Mouse (Mus musculus) kidney, postnatal 36 days (tissue): ENCODE measurements around the gene Ank2.

Experiments
- DNase-seq, 2 experiments: peaks; one replicate each; pipeline ENCODE4 v3.0.0; 2021 to 2022; ENCODE audit warnings: mixed read lengths in 2 of 2

The Ank2 gene

DNA sequence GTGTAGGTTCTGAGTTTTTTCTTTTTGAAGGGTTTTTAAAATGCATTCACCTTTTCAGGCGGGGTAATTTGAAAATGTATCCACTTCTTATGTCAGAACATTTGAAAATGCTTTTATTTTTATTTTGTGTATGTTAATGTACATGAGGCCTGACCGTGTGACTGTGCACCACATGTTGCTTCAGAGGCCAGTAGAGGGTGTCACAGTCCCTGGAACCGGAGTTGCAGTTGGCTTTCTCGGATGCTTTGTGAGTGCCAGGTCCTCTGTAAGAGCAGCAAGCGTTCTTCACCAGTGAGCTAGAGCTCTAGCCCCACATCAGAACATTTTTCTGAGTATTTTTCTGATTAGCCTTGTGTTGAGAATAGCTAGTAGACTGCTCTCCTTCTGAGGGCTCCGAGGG lies 484.0 kb downstream of the Ank2 start:
- DNase-seq, result no peak

GRCm38 (mm10) chr3:127013976-127014375 lies 485.2 kb downstream of the Ank2 start:
- DNase-seq, result no peak

DNA sequence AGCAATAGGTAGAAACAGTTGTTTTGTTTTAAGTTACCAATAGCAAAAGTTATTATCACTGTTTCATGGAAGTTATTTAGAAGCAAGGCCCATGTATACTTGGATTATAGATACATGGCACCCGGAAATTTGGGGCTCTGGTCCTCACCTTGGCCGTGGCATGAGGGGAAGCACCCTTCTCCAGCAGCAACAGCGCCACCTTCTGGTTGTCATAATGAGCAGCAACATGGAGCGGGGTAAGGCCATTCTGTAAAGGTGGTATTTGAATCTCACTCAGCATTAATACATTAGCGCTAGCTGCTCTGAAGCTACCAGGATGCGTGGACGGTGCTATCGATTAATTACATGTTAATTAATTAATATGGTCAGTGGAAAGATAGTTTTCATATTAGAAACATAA lies 486.6 kb downstream of the Ank2 start:
- DNase-seq, result peak in 1 of 2 experiments; percentile 65

GRCm38 (mm10) chr3:127005898-127006673 lies 493.1 kb downstream of the Ank2 start:
- DNase-seq, result no peak

GRCm38 (mm10) chr3:127004860-127005633 lies 494.1 kb downstream of the Ank2 start:
- DNase-seq, result peak; percentile 46 to 73

- no peak for DNase-seq
Measured at GRCm38 (mm10) chr3:127003946-127004345, 495.2 kb downstream of the Ank2 start.

- DNase-seq, result no peak
Measured at GRCm38 (mm10) chr3:126998742-126999112, 500.4 kb downstream of the Ank2 start.

DNA sequence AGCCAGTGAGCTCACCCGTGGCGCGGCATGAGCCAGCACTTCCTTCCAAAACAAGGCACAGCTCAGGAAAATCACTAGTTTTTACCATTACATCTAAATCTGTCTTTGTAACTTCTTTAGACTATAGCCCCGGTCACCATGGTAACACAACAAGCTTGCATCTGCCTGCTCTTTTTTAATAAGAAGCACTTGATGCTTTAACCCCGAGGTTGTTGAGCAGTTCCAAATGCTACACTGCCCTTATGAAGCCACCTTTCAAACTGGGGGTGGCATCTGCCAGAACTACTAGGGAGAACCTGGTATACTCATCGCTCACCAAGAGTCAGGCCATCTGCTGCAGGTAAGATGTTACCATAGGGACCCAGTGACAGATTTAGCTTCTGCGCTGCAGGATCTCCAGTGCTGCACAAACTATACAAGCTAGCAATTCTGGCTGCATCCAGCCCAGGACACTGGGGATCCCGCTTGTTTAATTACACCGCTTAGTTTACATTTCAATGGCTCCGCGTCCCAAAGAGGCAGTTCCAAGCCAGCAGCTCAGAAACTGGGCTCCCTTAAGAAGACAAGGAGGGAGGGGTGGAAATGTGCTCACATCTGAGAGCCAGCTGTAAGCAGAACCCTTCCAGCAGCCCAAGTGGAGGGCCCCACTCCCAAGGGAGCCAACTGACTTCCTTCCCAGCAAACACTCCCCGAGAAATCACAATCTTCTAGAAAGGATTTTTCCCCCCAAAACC lies 501.0 kb downstream of the Ank2 start:
- no peak for DNase-seq

DNA sequence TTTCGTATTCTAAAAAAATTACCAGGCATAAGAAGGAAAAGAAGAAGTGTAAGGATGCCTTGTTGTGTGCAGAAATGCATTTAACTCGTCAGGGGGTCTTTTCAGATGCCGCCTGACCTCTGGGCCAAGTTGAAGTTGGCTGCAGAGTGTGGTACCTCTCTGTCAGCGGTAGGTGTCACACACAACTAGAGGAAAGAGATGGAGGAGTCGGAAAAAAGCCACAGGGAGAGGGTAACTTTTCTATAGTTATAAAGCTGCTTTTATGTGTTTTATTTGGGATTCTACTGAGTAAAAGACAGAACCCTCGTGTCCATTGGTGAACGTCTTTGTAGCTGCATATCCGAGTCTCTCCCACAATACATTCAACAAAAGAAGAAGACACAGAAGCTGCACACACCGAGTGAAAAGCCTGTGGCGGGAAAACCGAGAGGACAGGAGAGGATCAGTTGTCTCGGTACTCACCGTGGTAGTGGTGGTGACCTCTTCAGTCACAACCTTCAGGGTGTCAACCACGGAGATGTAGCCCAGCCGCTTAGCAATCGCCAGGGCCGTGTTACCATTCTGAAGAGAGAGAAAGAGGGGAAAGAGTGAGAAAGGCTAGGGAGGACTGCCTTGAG lies 501.7 kb downstream of the Ank2 start:
- no peak for DNase-seq

GRCm38 (mm10) chr3:126996721-126997120 lies 502.4 kb downstream of the Ank2 start:
- DNase-seq, result no peak

DNA sequence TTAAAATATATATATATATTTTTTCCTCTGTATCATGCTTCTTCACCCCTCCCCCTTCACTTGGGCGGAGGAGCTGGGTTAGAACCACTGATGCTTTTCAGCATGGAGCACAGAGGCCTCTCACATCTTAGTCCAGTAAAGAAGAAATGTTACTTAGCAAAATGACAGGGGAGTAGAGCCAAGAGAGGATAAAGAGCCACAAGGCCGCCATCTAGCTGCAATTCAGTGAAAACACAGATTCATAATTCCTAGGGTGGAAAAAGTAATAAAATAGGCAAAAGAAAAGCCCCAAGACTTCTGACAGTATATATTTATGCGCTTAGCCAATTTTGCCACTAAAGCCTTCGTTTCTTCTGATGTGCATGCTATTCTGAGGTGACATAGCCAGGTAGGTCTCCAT lies 503.2 kb downstream of the Ank2 start:
- DNase-seq, result peak in 1 of 2 experiments; percentile 19

- DNase-seq, result no peak
Measured at GRCm38 (mm10) chr3:126994149-126994548, 505.0 kb downstream of the Ank2 start.

GRCm38 (mm10) chr3:126989936-126990335 lies 509.2 kb downstream of the Ank2 start:
- no peak for DNase-seq

DNA sequence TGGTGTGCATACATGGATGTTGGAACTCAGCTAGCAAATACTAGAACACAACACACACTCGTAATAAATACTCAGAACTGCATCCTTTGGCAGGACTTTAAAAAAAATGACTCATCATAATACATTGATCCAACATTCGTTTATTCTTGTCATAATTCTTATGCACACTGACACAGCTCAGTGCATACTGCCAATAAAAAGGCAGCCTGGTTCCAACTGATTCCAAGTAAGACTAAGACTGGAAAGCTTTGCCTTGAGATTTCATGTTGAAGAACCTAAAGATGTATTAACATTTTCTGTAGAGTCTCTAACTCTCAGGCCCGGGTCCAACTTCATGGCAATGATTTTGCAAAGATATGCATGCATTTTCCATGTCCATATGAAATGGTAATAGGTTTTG lies 512.5 kb downstream of the Ank2 start:
- DNase-seq, result no peak

DNA sequence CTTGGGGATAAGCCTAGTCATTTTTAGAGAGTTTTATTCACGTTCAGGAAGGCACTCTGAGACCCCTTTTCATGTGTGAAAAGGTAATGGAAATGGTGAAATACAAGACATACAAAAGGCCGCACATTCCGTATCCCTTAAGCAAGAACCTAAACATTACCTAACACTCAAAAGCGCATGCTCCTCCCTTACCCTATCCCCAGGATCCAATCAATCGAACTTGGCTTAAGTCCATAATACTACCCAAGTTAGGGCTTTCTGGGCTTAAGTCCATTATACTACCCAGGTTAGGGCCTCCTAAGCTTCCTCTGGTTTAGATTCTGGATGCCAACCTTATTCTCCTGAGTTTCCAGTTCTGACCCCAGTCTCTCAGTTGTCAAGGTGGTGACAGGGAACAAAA lies 516.3 kb downstream of the Ank2 start:
- no peak for DNase-seq

GRCm38 (mm10) chr3:126981163-126981562 lies 518.0 kb downstream of the Ank2 start:
- no peak for DNase-seq

- no peak for DNase-seq
Measured at GRCm38 (mm10) chr3:126979635-126980034, 519.5 kb downstream of the Ank2 start.

GRCm38 (mm10) chr3:126978768-126979410 lies 520.3 kb downstream of the Ank2 start:
- DNase-seq, result peak; percentile 45 to 84

DNA sequence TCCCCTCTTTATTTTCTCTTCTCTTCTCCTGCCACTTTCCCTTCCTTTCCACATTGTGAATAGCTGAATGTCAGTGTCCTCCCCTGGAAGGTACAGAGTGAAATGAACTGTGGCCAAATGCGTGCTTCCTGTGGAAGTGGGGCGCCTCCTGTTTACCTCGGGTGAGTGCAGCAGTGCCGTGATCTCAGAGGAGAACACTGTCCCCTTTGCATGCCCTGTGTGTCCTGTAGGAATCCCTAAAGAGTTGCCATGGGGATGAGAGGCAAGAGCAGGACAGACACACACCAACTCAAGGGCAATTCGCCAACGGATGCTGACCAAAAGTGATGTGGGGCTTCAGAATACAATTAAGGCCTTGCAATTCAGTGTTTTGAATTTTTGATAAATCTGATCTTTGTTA lies 521.8 kb downstream of the Ank2 start:
- no peak for DNase-seq

- DNase-seq, result no peak
Measured at GRCm38 (mm10) chr3:126976793-126977192, 522.4 kb downstream of the Ank2 start.

DNA sequence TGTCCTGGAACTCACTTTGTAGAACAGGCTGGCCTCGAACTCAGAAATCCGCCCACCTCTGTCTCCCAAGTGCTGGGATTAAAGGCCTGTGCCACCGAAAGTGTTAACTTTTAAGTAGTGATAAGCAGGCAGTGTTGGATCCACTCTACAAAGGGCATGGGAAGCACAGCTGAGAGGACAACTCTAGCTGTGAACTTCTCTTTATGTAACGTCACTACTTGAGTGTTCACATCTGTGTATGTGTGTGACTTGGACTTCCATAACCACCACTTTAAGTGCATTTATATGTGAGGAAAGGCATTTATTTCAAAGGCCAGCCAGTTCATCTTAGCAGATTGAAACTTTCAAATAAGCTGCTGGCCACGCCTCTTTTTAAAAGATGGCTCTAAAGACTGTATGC lies 523.7 kb downstream of the Ank2 start:
- DNase-seq, result no peak

GRCm38 (mm10) chr3:126973551-126973950 lies 525.6 kb downstream of the Ank2 start:
- no peak for DNase-seq

DNA sequence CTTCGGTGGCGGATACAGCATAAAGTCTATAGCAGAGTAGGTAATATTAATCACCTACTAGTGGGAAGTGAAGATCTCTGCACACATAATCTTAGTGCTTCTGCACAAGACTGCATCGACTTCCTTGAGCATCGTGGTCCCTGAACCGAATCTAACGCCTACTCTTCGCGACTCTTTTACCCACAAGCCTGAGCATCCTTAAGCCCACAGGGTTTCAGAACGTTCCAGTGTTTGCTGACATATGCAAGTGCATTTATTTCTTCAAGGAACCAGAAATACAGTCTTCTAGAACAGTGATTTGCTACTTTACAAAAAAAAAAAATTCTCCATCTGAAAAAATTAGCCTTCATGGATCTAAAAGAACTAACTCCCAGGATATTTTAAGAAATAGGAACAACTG lies 527.6 kb downstream of the Ank2 start:
- no peak for DNase-seq
